Mouse (Mus musculus) cerebellum, adult 9-10 months (tissue): ENCODE measurements around the gene Map2k5.

Experiments
- DNase-seq: peaks from one replicate; pipeline ENCODE4 v3.0.0; 2022

Gene Map2k5

DNA sequence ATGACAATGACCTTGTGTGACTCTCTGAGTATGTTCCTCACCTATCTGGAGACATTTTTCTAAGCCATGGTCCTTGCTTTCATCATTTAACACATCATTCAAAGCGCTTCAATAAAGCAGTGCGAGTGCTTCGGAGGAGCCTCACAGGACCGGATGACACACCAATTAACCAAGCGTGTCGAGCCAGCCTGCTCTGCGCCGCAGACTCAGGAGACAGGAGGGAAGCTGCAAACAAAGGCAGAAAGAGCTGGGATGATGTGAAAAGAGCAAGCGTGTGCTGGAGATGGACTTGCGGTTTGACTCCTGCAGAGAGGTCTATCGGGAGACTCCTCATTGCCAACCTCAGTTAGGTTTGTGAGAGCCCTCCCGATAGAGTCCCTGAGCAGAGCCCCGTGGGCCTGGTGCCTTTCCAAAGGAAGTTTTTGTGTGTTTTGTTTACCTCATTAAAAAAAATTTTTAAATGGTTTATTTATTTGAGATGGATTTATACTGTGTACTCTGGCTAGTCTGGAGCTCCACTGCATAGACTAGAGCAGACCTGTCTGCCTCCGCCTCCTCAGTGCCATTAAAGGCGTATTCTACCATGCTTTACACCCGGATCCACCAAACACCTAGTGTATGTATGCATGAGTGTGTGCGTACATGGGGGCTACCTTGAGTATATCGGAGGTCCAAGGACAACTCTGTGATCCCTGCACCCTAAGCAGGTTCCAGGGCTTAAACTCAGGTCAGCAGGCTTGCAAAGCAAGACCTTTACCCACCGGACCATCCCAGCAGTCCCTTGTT lies 126.7 kb downstream of the Map2k5 start:
- DNase-seq, result no peak

DNA sequence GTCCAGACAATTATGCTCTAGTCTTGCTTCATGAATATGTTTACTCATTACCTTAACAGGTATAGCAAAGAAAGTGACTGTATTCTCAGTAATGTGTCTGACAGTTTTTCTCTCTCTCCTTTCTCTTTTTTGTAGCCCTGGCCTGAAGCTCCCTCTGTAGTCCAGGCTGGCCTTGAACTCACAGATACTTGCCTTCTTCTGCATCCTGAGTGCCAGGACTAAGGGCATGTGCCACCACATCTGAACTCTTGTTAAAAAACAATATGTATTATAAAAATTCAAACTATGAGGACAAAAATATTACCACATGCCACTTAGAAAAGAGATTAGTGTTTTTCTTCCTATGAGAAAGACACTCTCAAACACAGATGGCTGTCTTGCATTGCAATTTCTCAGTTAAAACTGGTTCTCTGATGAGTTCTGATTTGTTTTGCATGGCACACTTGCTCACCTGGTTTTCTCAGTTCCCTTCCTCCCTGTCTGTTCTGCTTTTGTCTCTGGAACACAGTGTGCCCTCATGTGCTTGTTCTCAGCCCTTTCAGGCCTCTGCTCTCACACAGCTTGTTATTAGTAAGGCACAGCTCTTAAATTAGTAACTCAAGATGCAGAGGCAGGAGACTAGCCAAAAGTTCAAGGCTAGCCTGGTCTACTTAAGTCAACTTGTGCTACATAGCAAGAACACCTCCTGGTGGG lies 129.5 kb downstream of the Map2k5 start:
- DNase-seq, result no peak

DNA sequence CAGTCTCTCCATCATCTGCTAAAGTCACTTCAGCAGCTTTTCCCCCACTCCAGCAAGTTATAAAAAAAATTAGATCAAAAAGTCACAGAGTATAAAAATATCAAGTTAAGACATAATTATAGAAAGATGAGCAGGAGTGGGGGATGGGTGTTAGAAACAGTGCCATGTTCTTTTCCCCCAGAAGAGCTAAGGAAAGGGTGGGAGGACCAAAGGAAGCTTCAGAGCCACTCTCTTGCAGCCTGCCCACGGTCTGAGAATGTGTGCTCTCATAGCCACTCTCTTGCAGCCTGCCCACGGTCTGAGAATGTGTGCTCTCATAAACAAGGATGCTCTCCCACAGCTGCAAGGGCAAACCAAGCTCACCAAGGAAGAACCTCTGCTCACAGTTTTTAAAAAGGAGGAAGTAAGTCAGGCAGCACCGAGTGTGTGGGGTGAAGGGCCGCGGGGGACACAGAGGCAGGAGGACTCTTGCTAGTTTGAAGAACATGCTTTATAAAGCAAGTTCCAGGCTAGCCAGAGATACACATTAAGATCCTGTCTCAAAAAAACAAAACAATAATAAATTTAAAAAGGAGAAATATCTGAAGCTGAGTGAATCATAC lies 131.0 kb downstream of the Map2k5 start:
- no peak for DNase-seq

DNA sequence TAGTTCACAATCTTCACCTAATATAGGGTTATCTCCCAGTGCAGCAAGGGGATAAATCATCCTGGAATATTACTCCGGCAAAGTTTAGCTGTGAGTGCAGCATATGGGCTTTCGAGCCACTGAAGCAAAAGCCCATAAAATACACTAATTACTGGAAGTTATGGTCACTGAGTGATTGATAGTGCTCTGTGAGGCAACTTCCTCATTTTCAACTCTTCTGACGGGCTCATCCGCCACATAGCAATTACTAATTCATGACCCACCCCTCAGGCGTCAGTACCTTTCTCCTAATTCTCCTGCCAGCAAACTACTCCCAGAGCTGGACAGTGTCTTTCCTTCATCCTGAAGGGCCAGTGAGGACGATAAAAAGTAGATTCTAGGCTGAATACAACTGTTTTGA lies 135.7 kb downstream of the Map2k5 start:
- DNase-seq, result no peak

DNA sequence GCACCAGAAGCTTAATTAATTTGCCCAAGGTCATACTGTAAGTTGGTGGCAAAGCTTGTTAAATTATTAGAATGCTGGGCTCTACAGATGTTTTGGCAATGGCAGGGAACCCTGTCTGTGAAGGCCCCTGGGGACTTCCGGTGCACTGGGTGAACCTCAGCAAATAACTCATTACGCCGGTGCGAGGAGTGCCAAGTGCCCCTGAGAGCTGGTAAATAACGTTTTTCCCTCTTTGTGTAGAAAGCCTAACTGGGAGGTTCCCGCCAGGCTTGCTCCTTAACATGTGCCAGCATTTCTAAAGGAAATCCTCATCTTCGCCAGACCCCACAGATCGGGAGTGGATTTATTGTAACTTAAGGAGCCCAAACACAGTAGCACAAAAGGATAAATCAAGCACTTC lies 136.5 kb downstream of the Map2k5 start:
- DNase-seq, result no peak

DNA sequence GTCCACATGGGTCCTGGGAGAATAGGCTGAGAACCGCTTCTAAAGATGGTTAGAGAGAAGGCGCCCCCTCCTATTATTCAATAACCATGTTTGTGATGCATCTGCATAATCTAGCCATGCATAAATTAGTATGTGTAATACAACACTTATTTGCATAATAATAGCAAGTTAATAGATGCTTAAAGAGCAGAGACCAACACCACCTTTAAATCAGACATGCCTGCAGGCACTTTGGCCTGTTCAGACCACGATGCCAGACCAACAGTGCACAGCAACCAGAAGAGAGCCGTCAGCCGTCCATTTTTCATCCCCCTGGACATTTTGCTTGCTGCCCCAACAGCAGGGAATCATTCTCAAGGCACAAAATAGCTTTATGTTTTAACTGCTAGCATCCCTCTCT lies 143.3 kb downstream of the Map2k5 start:
- no peak for DNase-seq

DNA sequence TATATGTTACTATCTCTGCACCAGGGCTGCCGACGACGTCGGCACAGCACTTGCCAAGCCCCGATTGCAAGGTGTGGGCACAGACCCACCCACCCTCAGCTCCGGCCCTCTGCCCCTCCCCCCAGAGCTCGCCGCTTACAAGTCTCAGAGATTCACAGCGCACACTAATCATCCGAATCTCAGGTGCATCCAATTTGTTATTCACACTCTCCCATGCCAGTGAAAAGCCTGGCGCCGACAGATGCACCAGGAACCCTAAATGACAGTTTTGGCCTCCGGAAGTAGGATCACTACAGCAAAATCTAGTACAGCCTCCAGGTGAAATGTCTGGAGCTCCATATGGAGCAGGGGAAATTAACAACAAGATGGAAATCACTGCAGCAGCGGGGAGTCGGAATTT lies 147.4 kb downstream of the Map2k5 start:
- DNase-seq, result peak; percentile 42

DNA sequence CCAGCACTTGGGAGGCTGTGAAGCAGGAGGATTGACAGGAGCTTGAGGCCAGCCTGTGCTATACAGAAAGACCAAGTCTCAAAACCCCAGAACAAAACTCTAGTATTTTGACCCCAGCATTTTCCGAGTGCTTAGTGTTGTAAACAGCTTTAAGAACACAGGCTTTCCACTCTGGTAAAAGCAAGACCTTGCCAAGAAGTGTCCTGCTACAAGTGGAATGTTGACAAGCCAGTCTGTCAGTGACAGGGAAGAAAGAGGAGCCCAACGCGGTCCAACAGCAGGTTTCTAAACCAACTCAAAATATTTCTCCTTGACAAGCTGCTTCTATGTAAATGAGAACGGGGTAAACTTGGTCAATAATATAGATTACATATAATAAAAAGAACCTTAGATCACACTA lies 148.6 kb downstream of the Map2k5 start:
- DNase-seq, result no peak

DNA sequence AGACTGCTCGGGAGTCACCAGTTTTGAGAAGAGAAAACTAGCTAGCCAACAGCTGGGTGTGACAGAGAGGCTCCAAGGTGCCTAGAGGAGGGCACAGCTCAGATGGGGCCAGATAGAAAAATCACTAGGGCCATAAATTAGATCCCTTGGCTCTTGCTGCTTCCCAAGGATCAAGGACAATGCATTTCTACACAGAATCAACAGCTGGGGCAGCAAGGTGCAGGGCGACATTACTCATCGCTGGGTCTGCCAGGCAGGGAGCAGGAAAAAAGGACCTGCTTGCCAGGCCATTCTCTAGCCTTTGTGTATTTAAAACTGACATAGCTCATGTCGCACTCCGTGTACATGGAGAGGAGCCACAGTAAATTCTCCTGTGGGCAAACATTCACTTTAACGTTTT lies 155.5 kb downstream of the Map2k5 start:
- no peak for DNase-seq

DNA sequence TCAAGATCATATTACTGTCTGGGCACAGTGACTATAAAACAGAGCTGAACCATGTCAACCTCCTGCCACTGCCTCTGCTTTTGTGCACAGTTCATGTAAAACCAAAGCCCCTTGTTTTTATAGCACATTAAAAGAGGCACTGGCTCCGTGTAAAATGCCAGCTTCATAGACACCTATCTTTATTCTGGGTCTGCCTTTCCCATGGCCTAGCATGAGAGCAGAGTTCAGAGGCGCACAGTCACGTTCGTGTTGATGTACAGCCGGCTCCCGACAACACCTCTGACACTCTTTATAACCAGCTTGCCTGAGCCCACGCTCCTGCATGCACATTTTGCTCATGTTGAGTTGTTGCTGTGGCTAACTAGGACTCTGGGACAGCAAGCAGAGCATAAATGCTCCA lies 157.9 kb downstream of the Map2k5 start:
- no peak for DNase-seq

DNA sequence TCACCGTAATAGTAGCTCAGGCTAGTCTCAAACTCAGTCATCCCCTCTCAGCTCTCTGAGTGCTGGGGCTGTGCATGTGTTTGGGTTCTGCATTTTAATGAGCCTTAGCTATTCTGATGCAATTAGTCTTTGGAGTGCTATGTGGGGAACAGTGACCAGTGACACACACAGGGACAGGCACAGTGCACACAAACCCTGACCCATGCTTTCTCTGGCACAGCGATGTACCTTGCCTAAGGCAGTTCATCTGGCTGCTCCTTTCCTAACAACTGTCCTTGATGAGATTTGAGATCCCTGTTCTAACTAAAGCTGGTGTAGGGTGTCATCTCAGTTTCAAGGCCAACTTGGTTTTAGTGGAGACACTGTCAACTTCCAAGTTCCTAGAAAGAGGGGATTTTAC lies 162.7 kb downstream of the Map2k5 start:
- DNase-seq, result no peak

DNA sequence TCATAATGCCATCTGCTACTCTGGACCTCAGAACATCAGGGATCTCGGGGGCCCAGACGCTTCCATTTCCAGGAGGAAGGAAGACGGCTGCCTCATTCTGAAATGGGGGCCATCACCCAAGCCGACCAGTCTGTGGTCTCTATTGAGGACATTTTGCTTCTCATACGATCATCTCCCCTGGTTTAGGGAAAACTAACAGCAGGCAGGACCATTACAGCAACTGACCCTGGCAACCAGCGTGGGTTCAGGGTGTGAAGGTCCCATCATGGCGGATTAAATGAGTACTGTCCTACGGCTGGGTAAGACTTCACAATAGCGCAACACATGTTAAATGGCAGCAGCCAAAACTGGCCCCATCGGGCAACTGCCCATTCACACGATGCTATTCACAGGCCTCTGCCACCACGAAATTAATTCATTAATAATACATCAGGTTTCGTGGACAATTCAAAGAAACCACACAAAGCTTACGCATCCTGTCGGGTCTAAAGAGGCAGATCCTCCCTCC lies 170.9 kb downstream of the Map2k5 start:
- DNase-seq, result no peak

DNA sequence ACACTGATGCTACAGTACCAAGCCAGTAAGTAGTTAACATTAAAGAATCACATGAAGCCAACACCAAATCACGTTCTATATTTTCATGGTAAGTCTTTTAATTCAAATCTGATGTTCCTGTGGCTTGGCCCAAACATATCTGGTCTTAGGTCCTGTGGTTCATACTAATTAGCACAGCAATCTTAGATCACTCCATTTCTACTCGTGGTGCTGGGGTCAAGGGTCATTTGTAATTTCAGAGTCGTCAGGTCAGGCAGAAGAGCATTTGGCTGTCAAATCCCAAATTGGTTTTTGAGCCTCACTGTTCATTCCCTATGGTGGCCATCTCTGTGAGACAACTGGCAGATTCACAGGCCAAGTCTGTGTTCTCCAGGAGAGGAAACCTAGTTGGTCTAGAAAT lies 174.2 kb downstream of the Map2k5 start:
- no peak for DNase-seq

DNA sequence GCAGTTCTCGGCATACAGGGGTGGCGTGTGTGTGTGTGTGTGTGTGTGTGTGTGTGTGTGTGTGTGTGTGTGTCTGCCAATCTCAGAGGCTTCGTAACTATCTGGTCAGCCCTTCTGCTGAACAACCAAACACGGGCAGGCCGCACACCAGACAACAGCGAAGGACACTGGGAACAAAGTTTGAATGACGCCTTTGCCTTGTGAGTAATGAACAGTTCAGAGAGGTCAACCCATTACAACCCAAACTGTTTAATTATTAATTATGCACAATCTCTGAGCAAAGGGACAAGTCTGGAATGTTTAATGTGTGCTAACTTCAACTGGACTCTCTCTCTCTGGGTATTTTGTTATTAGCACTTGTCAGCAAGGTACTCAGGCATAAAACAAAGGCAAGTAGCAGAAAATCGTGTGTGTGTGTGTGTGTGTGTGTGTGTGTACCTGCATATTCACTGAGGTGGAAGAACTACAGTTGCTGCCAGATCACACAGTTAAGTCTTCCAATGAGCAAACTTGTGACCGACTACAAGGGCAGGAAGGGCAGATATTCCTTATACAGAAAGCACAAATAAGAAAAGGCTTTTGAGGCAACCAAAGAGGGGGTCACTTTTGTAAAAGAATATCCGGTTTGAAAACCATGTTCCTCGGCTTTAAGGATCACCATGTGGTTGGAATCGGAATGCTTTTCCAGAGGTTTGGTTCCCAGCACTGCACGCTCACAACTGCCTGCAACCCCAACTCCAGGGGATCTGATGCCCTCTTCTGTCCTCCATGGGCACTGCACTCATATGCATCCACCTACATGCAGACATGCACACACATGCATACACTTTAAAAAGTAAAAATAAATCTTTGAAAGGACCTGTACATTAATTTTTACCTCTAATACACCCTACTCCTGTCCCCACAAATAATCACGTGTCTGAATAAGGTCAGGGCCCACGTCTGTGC lies 176.1 kb downstream of the Map2k5 start:
- no peak for DNase-seq

DNA sequence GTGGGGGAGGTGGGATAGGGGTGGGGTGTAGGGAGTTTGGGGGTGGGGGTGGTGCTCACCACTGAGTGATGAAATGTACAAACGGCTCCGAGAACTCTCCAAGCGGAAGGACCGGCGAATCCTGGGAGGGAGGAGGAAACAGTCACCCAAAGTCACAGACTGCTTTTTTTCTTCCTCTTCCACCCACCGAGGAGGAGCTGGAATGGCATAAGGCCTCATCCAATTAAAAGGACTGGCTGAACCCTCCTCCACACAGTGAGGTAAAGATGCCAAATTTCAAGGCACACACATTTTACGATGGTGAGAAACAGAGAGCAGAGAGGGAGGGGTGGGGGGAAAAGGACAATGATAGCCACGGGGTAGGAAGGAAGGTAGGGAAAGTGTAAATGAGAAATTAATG lies 180.4 kb downstream of the Map2k5 start:
- DNase-seq, result no peak

DNA sequence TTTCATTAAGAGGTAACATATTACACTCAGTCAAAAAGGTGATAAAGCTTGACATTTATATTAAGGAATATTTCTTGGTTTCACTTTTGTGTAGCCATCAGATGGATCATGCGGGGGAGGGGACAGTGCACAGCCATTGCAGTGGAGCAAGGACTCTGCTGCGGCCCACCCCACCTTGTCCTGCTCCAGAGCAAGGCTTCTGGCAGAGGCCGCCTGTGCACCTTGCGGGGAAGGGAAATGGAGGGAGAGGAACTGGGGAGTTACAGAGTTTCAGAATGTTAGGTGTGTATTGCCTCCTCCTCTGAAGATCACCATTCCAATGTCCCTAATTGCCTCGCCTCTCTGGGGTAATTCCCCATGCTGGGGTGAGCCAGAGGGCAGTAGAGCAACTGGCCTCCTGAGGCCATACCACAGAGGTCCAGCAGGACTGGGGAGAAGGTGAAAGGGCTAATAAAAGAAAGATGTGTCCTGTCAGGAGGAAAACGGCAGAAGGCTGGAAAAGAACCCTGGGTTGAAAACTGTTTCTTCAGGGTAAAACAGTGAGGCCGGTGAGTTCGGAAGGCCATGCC lies 181.5 kb downstream of the Map2k5 start:
- no peak for DNase-seq

DNA sequence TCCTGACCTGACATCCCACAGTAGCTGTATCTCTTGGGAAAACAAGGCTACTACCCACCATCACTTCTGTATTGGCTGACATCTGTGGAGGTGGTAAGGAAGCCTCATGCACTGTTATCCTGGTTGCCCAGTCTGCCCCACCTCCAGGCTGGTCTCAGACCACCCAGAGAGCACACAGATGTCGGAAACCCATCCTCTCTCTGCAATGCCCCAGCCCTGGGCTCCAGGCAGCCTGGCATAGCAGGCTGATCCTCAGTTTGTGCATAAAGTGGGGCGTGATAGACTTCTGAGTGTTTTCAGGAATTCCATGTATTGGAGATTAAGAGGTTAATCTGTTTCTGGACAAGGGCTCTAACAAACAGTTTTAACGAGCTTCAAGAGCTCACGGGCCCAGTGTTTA lies 182.2 kb downstream of the Map2k5 start:
- no peak for DNase-seq

DNA sequence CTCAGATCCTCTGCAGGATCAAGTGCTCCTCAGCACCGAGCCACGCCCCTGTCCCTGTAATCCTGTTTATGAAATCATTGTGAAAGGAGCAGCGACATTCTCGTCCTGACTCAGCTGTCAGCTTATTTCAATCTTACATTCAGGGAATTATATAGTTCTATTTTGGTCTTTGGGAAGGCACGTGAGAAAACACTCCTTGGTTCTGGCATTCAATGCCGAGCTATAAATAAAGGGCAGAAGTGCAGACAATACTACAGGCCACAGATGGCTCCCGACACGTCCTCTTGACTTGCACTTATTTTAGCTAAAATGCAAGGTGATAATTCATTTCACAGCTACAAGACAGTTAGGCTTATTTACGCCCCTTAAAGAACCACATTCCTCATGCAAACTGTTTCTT lies 182.9 kb downstream of the Map2k5 start:
- no peak for DNase-seq

DNA sequence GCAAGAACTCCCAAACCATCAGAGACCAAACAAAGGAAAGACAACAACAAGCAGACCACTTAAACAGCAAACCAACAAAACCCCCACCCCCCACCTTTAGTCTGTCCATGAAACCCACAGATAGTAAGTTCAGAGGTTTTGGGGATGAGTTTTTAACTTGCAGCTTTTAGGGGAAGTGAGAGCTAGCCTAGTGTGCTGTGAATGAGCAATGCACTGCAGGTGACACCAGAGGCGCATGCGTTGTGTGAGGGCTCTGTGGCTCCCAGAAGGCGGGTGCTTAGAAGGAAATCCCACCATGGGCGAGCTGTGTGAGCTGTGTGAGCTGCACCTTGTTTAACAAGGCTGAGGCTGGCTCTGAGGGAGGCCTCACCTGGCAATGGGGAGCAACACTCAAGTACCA lies 184.9 kb downstream of the Map2k5 start:
- no peak for DNase-seq

DNA sequence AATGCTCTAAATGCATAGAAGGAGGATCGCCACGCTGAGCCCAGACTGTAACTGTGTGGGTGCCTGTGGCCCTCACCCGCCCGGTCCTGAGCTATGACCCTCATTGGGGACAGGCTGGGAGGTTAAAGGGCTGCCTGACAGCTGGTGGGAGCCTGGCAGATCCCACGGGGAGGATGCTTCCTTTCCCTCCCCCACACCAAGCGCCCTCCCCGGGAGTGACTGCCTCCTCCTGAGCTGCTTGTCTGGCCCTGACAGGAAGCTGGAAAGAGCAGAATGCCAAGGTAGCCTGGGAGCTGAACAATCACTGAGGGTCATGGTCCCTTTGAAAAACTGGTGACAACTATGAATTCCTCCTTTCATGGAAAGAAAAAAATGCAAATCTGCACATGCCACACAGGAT lies 190.4 kb downstream of the Map2k5 start:
- DNase-seq, result no peak

DNA sequence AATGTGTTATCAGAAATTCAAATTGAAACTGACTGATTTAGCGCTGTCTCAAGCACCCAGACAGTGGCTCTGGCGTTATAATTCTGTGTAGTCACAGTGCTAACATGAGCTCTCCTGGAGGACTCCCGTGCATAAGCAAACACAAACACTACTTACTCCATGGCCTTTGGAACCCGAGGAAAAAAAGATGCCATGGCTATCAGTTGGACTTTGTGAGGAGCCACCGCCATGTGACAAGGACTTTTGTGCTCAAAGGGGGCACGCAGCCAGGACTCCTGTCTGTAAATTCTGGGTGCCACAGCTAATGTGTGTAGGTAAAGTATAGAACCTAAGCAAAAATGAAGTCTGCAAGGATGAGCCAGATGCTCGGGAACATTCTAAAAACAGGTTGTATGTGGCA lies 192.5 kb downstream of the Map2k5 start:
- no peak for DNase-seq

DNA sequence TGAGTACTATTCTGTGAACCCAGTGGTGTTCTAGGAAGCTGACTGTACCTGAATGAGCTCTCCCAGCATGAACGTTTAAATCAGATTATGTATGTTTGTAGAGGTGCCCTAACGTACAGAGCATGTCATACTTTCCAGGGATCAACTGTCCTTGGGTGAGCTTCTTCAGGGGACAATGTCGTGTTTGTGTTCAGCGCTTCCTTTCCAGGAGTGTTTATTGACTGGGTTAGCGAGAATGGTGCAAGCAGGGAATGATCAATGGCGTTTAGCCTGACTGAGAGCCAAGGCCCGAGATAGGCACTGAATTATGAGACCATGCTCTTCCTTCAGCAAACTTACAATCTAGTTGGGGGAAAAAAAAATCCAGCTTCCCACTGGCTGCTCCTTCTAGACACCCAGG lies 193.8 kb downstream of the Map2k5 start:
- DNase-seq, result no peak
